Mouse (Mus musculus) forebrain, postnatal 0 days (tissue): ENCODE measurements at regions not wholly inside any gene's neighbourhood (a gene's known extent, or its start where the extent isn't known, plus 50 kb on each side); places are given as distances from the start of the nearest gene placed in this dataset.
A peak's percentile ranks its signal among the peaks of the same experiment; 100 is the strongest.

ENCODE experiments used
- ATAC-seq: fragments of 200-750 bp; cut with Nextera tagmentation; 2 replicates; pipeline ENCODE4 v1.8.0; 2017; ENCODE audit warnings: mild to moderate bottlenecking, moderate library complexity
- DNase-seq: peaks from one replicate; pipeline ENCODE4 v3.0.0-alpha.2; 2015
- H3K27ac ChIP-seq: fragments of 300-500 bp; sonication (generic); 2 replicates; pipeline ENCODE4 v1.5.1; 2014; ENCODE audit warnings: low read depth, mild to moderate bottlenecking, antibody characterized with exemption, low read length, moderate library complexity, mixed read lengths
- H3K27me3 ChIP-seq: fragments of 300-500 bp; sonication (generic); 2 replicates; pipeline ENCODE4 v1.6.1; 2014; ENCODE audit warnings: mild to moderate bottlenecking, low read length, mixed read lengths; ENCODE audit not compliant: insufficient read depth
- H3K36me3 ChIP-seq: fragments of 300-500 bp; sonication (generic); 2 replicates; pipeline ENCODE4 v1.6.1; 2014; ENCODE audit warnings: mild to moderate bottlenecking, moderate library complexity; ENCODE audit not compliant: insufficient read depth
- H3K4me1 ChIP-seq: fragments of 300-500 bp; sonication (generic); 2 replicates; pipeline ENCODE4 v1.6.1; 2014; ENCODE audit warnings: antibody characterized with exemption; ENCODE audit not compliant: insufficient read depth
- H3K4me2 ChIP-seq: fragments of 300-500 bp; sonication (generic); 2 replicates; pipeline ENCODE4 v1.6.1; 2014; ENCODE audit warnings: low read depth, mild to moderate bottlenecking, moderate library complexity
- H3K4me3 ChIP-seq: fragments of 300-500 bp; sonication (generic); 2 replicates; pipeline ENCODE4 v1.5.1; 2014; ENCODE audit warnings: low read depth, low read length, mixed read lengths
- H3K9ac ChIP-seq: fragments of 300-500 bp; sonication (generic); 2 replicates; pipeline ENCODE4 v1.6.1; 2014; ENCODE audit warnings: mild to moderate bottlenecking
- H3K9me3 ChIP-seq: fragments of 300-500 bp; sonication (generic); 2 replicates; pipeline ENCODE4 v1.6.1; 2016; ENCODE audit warnings: low read length
- CTCF ChIP-seq: sonication (generic); IDR thresholded peaks from 2 replicates; pipeline ENCODE4 v1.5.1; 2016; ENCODE audit warnings: antibody characterized with exemption, control low read depth, low read depth
- WGBS: fragments of 180-500 bp; shearing (Covaris S2); extraction: QIAGEN DNeasy Blood & Tissue Kit; methylation state at CpG from one replicate; pipeline ENCODE4 v1.1.7; 2014; 5-methylcytosine and 5-hydroxymethylcytosine counted together

DNA sequence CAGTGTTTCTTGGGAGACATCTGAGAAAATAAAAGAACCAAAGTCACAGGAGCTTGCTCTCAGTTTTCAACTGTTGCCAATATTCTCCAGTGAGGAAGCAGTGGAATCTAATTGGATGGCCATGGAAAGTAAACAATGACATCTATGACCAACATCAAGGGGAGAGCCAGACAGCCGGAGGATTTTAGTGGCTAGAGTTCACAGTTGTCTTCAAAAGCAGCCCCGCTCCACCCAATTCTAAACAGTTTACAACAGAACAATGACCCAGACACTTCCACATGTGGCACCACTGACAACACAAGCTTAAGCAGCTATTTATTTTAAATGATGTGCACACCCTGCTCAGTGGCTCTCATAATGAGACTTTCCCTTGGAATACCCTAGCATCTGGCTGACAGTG, 317.5 kb upstream of the Isx start:
- H3K9me3 ChIP-seq, result no peaks in the 10 kb centered on the region
- no peak for TF ChIP-seq CTCF
- H3K4me1 ChIP-seq, result 0 out of 2 replicates have a peak, but pooled peaks cover 6% of the 10 kb centered on the region
- no peak overlapping the region for H3K4me3 ChIP-seq
- no peaks in the 10 kb centered on the region for H3K27me3 ChIP-seq
- H3K4me2 ChIP-seq, result no peak overlapping the region
- no peaks in the 10 kb centered on the region for H3K36me3 ChIP-seq
- WGBS, result 73% methylated on average over 2 of the region's 2 CpGs
- no peak overlapping the region for H3K27ac ChIP-seq
- ATAC-seq, result no peak
- no peak for DNase-seq
- H3K9ac ChIP-seq, result no peak overlapping the region

DNA sequence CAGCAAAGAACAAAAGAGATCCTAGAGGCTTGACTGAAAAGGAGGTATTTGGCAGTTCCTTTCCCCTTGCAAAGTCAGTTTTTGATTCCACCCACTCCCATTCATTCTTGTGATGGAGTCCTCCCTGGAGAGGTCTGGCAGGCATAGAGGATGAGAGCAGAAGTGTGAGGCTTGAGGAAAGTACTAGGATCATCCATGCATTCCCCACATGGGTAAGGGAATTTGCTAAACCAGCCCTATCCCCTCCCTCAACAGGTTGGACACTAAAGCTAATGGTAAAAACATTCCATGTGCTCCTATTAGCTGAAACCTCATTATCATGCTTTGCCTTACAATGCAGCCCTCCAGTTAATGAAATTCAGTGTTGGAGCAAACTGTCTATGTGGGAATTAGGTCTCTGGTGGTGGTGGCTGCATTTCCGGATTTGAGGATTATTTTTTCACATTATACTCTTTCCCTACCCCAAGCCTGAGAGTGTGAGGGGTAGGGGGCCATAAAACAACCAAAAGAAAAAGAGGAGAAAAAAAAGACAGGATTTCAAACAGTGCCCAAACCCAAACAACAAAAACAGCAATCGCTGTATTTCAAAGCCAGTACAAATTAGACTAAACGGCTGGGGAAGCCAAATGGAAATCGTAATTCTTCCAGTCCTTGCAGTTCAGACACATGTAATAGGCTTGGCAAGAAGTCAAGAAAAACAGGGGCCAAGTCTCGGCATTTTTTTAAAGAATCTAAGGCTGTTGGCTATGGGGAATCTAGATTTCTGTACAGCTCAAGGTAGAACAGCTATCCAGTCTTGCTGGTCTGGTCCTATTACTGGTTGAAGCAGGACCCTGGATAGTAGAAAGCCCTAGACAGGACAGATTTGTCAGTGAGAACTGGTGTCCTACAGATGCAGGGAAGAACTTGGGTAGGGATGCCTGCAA, 315.2 kb upstream of the Isx start:
- Histone ChIP-seq H3K27ac (no peak overlapping the region), H3K4me2 (no peak overlapping the region)
- peak; percentile 73 for ATAC-seq

DNA sequence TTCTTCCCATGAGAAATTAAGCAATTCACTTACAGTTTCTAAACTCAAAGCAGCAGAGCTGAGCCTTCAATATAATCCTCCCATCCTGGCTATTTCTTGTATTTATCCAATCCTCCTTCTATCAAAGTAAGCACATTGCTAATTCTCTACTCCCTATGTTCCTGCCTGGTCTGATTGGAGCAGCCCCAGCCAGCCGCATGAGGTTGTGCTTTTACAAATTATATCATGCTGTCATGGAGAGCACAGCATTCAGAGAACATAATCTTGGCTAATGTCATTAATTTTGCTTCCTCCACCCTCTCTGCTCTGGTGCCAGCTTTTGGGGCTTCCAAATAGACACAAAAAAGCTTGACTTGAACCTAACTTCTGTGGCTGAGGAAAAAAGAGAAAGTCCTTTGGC, 311.9 kb upstream of the Isx start:
- WGBS, result 25% methylated on average over 1 of the region's 1 CpGs
- no peak overlapping the region for H3K27ac ChIP-seq
- no peaks in the 10 kb centered on the region for H3K36me3 ChIP-seq
- no peak overlapping the region for H3K4me3 ChIP-seq
- H3K27me3 ChIP-seq, result no peaks in the 10 kb centered on the region
- no peak overlapping the region for H3K4me2 ChIP-seq
- ATAC-seq, result peak; percentile 62
- 0 out of 2 replicates have a peak, but pooled peaks cover 6% of the 10 kb centered on the region for H3K4me1 ChIP-seq
- no peak overlapping the region for H3K9ac ChIP-seq
- peak; percentile 7 for DNase-seq
- H3K9me3 ChIP-seq, result no peaks in the 10 kb centered on the region
- no peak for TF ChIP-seq CTCF

More for the DNA sequence above, 315.2 kb upstream of the Isx start:
- WGBS, result 18% methylated on average over 5 of the region's 5 CpGs
- Histone ChIP-seq H3K4me1 (0 out of 2 replicates have a peak, but pooled peaks cover 6% of the 10 kb centered on the region), H3K4me3 (no peak overlapping the region), H3K9me3 (no peaks in the 10 kb centered on the region), H3K9ac (no peak overlapping the region), H3K36me3 (no peaks in the 10 kb centered on the region), H3K27me3 (no peaks in the 10 kb centered on the region)
- DNase-seq, result peak; percentile 67
- TF ChIP-seq CTCF, result no peak
